Mouse (Mus musculus) forebrain, embryonic 15.5 days (tissue): ENCODE measurements around the gene Gm20538. TPM values are rescaled to one million over a fixed set of nuclear protein-coding genes. Genes with fewer than 3 reads are reported as not detected.
A peak's percentile ranks its signal among the peaks of the same experiment; 100 is the strongest.

Experiments
- ATAC-seq: fragments of 200-750 bp; cut with Nextera tagmentation; replicated peaks from 2 replicates; pipeline ENCODE4 v1.8.0; 2017; ENCODE audit warnings: mild to moderate bottlenecking, moderate TSS enrichment, moderate library complexity
- H3K27ac ChIP-seq: fragments of 300-500 bp; sonication (generic); replicated peaks from 2 replicates; pipeline ENCODE4 v1.5.1; 2015; ENCODE audit warnings: mild to moderate bottlenecking, inconsistent platforms
- H3K27me3 ChIP-seq: fragments of 300-500 bp; sonication (generic); 2 replicates; pipeline ENCODE4 v1.6.1; 2015; ENCODE audit warnings: inconsistent platforms
- H3K36me3 ChIP-seq: fragments of 300-500 bp; sonication (generic); 2 replicates; pipeline ENCODE4 v1.6.1; 2015; ENCODE audit warnings: mild to moderate bottlenecking, inconsistent platforms
- H3K4me1 ChIP-seq: fragments of 300-500 bp; sonication (generic); 2 replicates; pipeline ENCODE4 v1.6.1; 2015; ENCODE audit warnings: inconsistent platforms
- H3K4me2 ChIP-seq: fragments of 300-500 bp; sonication (generic); replicated peaks from 2 replicates; pipeline ENCODE4 v1.6.1; 2015; ENCODE audit warnings: mild to moderate bottlenecking, inconsistent platforms
- H3K4me3 ChIP-seq: fragments of 300-500 bp; sonication (generic); 2 replicates; pipeline ENCODE4 v1.5.1; 2015; ENCODE audit warnings: mild to moderate bottlenecking, inconsistent platforms
- H3K9ac ChIP-seq: fragments of 300-500 bp; sonication (generic); replicated peaks from 2 replicates; pipeline ENCODE4 v1.6.1; 2015; ENCODE audit warnings: mild to moderate bottlenecking, inconsistent platforms
- H3K9me3 ChIP-seq: fragments of 300-500 bp; sonication (generic); 2 replicates; pipeline ENCODE4 v1.6.1; 2016; ENCODE audit warnings: inconsistent platforms
- WGBS: fragments of 180-500 bp; shearing (Covaris S2); methylation state at CpG from one replicate; pipeline ENCODE4 v1.1.7; 2015; ENCODE audit warnings: mixed read lengths; 5-methylcytosine and 5-hydroxymethylcytosine counted together
- polyA plus RNA-seq: library from polyadenylated mRNA; unstranded; fragments of >200 nt; fragmentation: Nextera tagmentation; extraction: Ambion mirVana; gene quantifications from 2 replicates; pipeline ENCODE4 v1.2.1, GENCODE M21; 2015

The Gm20538 gene
- polyA plus RNA-seq, 1 experiment from 2014 or later = not detected

- H3K36me3 ChIP-seq = peaks cover 26% of the 10 kb centered on the region
Observed at GRCm38 (mm10) chr19:44562652-44563206, 10.1 kb upstream of the Gm20538 start, which contains the start of gene Hif1an. TSS of gene Hif1an (plus strand) at chr19:44562850.

GRCm38 (mm10) chr19:44554861-44555590, 2.4 kb upstream of the Gm20538 start, which contains the start of gene Ndufb8:
TSS of gene Ndufb8 (minus strand) at chr19:44555440.
- Histone ChIP-seq H3K9ac (peak within 1 kb of the TSS; percentile 86), H3K4me3 (peak within 1 kb of the TSS; percentile 80), H3K27ac (peak within 1 kb of the TSS; percentile 62), H3K36me3 (peaks cover 30% of the 10 kb centered on the region), H3K4me2 (peak within 1 kb of the TSS; percentile 68), H3K27me3 (peaks cover 7% of the 10 kb centered on the region; the same call in 1 of the 2 replicates), H3K9me3 (no peaks in the 10 kb centered on the region), H3K4me1 (peaks cover 21% of the 10 kb centered on the region)
- peak; percentile 81 for ATAC-seq
- under 1% methylated on average over 50 of the region's 50 CpGs for WGBS

More at GRCm38 (mm10) chr19:44562652-44563206, 10.1 kb upstream of the Gm20538 start, which contains the start of gene Hif1an:
- H3K4me1 ChIP-seq = peaks cover 26% of the 10 kb centered on the region
- peak within 1 kb of the TSS; percentile 75 for H3K9ac ChIP-seq
- peak within 1 kb of the TSS; percentile 79 for H3K4me2 ChIP-seq
- H3K4me3 ChIP-seq = peak within 1 kb of the TSS; percentile 82
- under 1% methylated on average over 33 of the region's 33 CpGs for WGBS
- no peaks in the 10 kb centered on the region for H3K9me3 ChIP-seq
- ATAC-seq = peak; percentile 98
- H3K27ac ChIP-seq = peak within 1 kb of the TSS; percentile 79
- H3K27me3 ChIP-seq = peaks cover 7% of the 10 kb centered on the region; the same call in 1 of the 2 replicates

GRCm38 (mm10) chr19:44554490-44554860, 1.8 kb upstream of the Gm20538 start:
- peak overlapping the region; percentile 80 for H3K4me3 ChIP-seq
- ATAC-seq = peak; percentile 60
- H3K4me2 ChIP-seq = peak overlapping the region; percentile 68
- peak overlapping the region; percentile 86 for H3K9ac ChIP-seq
- H3K9me3 ChIP-seq = no peaks in the 10 kb centered on the region
- H3K27ac ChIP-seq = 0 out of 2 replicates have a peak overlapping the region, but pooled peaks have one; percentile 62
- peaks cover 21% of the 10 kb centered on the region for H3K4me1 ChIP-seq
- H3K27me3 ChIP-seq = peaks cover 7% of the 10 kb centered on the region; the same call in 1 of the 2 replicates
- peaks cover 35% of the 10 kb centered on the region for H3K36me3 ChIP-seq
- WGBS = 5% methylated on average over 8 of the region's 8 CpGs

GRCm38 (mm10) chr19:44553286-44553685, 655 bp upstream of the Gm20538 start:
- Histone ChIP-seq H3K4me2 (no peak overlapping the region), H3K9ac (no peak overlapping the region), H3K27ac (no peak overlapping the region), H3K9me3 (no peaks in the 10 kb centered on the region), H3K27me3 (0 out of 2 replicates have a peak, but pooled peaks cover under 1% of the 10 kb centered on the region), H3K36me3 (peaks cover 47% of the 10 kb centered on the region), H3K4me1 (peaks cover 21% of the 10 kb centered on the region), H3K4me3 (no peak overlapping the region)
- ATAC-seq = no peak
- WGBS = 92% methylated on average over 4 of the region's 4 CpGs

GRCm38 (mm10) chr19:44545321-44546041, 7.2 kb downstream of the Gm20538 start, which contains the start of gene Sec31b:
TSS of gene Sec31b (minus strand) at chr19:44545864.
- Histone ChIP-seq H3K4me1 (peaks cover 8% of the 10 kb centered on the region), H3K9ac (0 out of 2 replicates have a peak within 1 kb of the TSS, but pooled peaks have one; percentile 8)
- under 1% methylated on average over 47 of the region's 47 CpGs for WGBS

GRCm38 (mm10) chr19:44544775-44545174, 7.9 kb downstream of the Gm20538 start:
- H3K4me2 ChIP-seq = peak overlapping the region; percentile 36; the same call in 1 of the 2 replicates
- H3K9ac ChIP-seq = no peak overlapping the region
- no peak overlapping the region for H3K27ac ChIP-seq
- H3K9me3 ChIP-seq = 0 out of 2 replicates have a peak, but pooled peaks cover 4% of the 10 kb centered on the region
- H3K4me3 ChIP-seq = no peak overlapping the region
- H3K27me3 ChIP-seq = peaks cover 36% of the 10 kb centered on the region
- WGBS = 2% methylated on average over 13 of the region's 13 CpGs
- peaks cover 21% of the 10 kb centered on the region for H3K36me3 ChIP-seq
- no peak for ATAC-seq
- peaks cover 8% of the 10 kb centered on the region for H3K4me1 ChIP-seq

More at GRCm38 (mm10) chr19:44545321-44546041, 7.2 kb downstream of the Gm20538 start, which contains the start of gene Sec31b:
- Histone ChIP-seq H3K9me3 (0 out of 2 replicates have a peak, but pooled peaks cover under 1% of the 10 kb centered on the region), H3K27me3 (peaks cover 36% of the 10 kb centered on the region), H3K4me3 (peak within 1 kb of the TSS; percentile 24), H3K27ac (no peak within 1 kb of the TSS), H3K4me2 (peak within 1 kb of the TSS; percentile 36), H3K36me3 (peaks cover 28% of the 10 kb centered on the region)
- 0 out of 2 replicates have a peak, but pooled peaks have one; percentile 26 for ATAC-seq

- 0 out of 2 replicates have a peak, but pooled peaks cover 4% of the 10 kb centered on the region for H3K9me3 ChIP-seq
- ATAC-seq = no peak
- no peak overlapping the region for H3K4me3 ChIP-seq
- H3K4me2 ChIP-seq = no peak overlapping the region
- H3K27me3 ChIP-seq = peaks cover 36% of the 10 kb centered on the region
- H3K36me3 ChIP-seq = peaks cover 17% of the 10 kb centered on the region
- peaks cover 8% of the 10 kb centered on the region for H3K4me1 ChIP-seq
- H3K27ac ChIP-seq = no peak overlapping the region
- 49% methylated on average over 10 of the region's 10 CpGs for WGBS
- H3K9ac ChIP-seq = no peak overlapping the region
Observed at GRCm38 (mm10) chr19:44544372-44544771, 8.3 kb downstream of the Gm20538 start.

- no peak for ATAC-seq
- H3K9me3 ChIP-seq = 0 out of 2 replicates have a peak, but pooled peaks cover 4% of the 10 kb centered on the region
- H3K9ac ChIP-seq = no peak overlapping the region
- H3K4me2 ChIP-seq = no peak overlapping the region
- H3K36me3 ChIP-seq = peaks cover under 1% of the 10 kb centered on the region; the same call in 1 of the 2 replicates
- peaks cover 36% of the 10 kb centered on the region for H3K27me3 ChIP-seq
- H3K27ac ChIP-seq = no peak overlapping the region
- no peak overlapping the region for H3K4me3 ChIP-seq
- H3K4me1 ChIP-seq = peaks cover 8% of the 10 kb centered on the region
- WGBS = 89% methylated on average over 8 of the region's 8 CpGs
Observed at GRCm38 (mm10) chr19:44542694-44543178, 9.9 kb downstream of the Gm20538 start.

GRCm38 (mm10) chr19:44537416-44537815, 15.2 kb downstream of the Gm20538 start:
- Histone ChIP-seq H3K36me3 (no peaks in the 10 kb centered on the region), H3K4me2 (no peak overlapping the region), H3K9ac (no peak overlapping the region), H3K27ac (no peak overlapping the region), H3K4me3 (no peak overlapping the region), H3K9me3 (0 out of 2 replicates have a peak, but pooled peaks cover 4% of the 10 kb centered on the region), H3K27me3 (no peaks in the 10 kb centered on the region), H3K4me1 (no peaks in the 10 kb centered on the region)
- no peak for ATAC-seq
- WGBS = 89% methylated on average over 8 of the region's 8 CpGs

- no peaks in the 10 kb centered on the region for H3K27me3 ChIP-seq
- WGBS = 28% methylated on average over 3 of the region's 3 CpGs
Observed at GRCm38 (mm10) chr19:44535376-44535775, 17.3 kb downstream of the Gm20538 start.

GRCm38 (mm10) chr19:44530018-44530417, 22.6 kb downstream of the Gm20538 start:
- no peak overlapping the region for H3K9ac ChIP-seq
- ATAC-seq = no peak
- peaks cover 8% of the 10 kb centered on the region; the same call in 1 of the 2 replicates for H3K27me3 ChIP-seq

More at GRCm38 (mm10) chr19:44535376-44535775, 17.3 kb downstream of the Gm20538 start:
- Histone ChIP-seq H3K4me2 (no peak overlapping the region), H3K9ac (no peak overlapping the region), H3K27ac (no peak overlapping the region), H3K4me3 (no peak overlapping the region), H3K9me3 (0 out of 2 replicates have a peak, but pooled peaks cover 2% of the 10 kb centered on the region), H3K4me1 (no peaks in the 10 kb centered on the region), H3K36me3 (no peaks in the 10 kb centered on the region)
- ATAC-seq = no peak

More at GRCm38 (mm10) chr19:44530018-44530417, 22.6 kb downstream of the Gm20538 start:
- 76% methylated on average over 6 of the region's 6 CpGs for WGBS
- no peak overlapping the region for H3K27ac ChIP-seq
- no peak overlapping the region for H3K4me2 ChIP-seq
- H3K36me3 ChIP-seq = no peaks in the 10 kb centered on the region
- H3K9me3 ChIP-seq = no peaks in the 10 kb centered on the region
- H3K4me1 ChIP-seq = no peaks in the 10 kb centered on the region
- no peak overlapping the region for H3K4me3 ChIP-seq
